Mouse (Mus musculus): ENCODE results near the gene Rragd. TPM values are rescaled to one million over a fixed set of nuclear protein-coding genes. Genes with fewer than 3 reads are reported as not detected.

Rragd gene
- total RNA-seq, 2 experiments from 2014 or later: 0.14 TPM; not detected in 1

- ATAC-seq (replicated peaks; ENCODE audit: low FRiP score, low TSS enrichment, poor library complexity, severe bottlenecking): peak; percentile 82
Observed at GRCm38 (mm10) chr4:33031195-33031960, 48.5 kb downstream of the Rragd start, which contains the start of gene Ube2j1. Ube2j1 (plus strand) TSS chr4:33031416.

- no peak for ATAC-seq (replicated peaks; ENCODE audit: low FRiP score, low TSS enrichment, poor library complexity, severe bottlenecking)
Observed at GRCm38 (mm10) chr4:33032045-33032444, 49.2 kb downstream of the Rragd start.

GRCm38 (mm10) chr4:33033515-33033914, 50.7 kb downstream of the Rragd start:
- ATAC-seq (replicated peaks; ENCODE audit: low FRiP score, low TSS enrichment, poor library complexity, severe bottlenecking): no peak

DNA sequence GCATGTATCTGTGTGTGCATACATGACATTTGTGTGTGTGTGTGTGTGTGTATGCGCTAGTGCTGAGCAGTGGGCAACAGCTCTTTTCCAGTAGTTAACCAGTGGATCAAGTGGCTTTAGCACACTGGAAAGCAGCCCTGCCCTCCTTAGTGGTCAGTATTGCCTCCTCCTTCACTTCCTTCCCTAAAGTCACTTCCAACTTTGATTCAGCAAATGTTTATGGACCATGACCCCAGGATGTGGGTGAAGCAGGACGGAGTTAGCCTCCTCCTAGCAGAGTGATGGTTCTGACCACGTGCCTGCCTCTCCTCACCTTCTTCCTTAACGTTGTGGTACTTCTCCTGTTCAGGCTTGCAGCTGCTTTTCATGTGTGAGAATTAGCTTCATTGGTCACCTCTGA, 57.0 kb downstream of the Rragd start:
- no peak for ATAC-seq (replicated peaks; ENCODE audit: low FRiP score, low TSS enrichment, poor library complexity, severe bottlenecking)

- ATAC-seq (replicated peaks; ENCODE audit: low FRiP score, low TSS enrichment, poor library complexity, severe bottlenecking): no peak
Observed at GRCm38 (mm10) chr4:33049601-33050000, 66.8 kb downstream of the Rragd start.

GRCm38 (mm10) chr4:33052055-33052454, 69.2 kb downstream of the Rragd start:
- no peak for ATAC-seq (replicated peaks; ENCODE audit: low FRiP score, low TSS enrichment, poor library complexity, severe bottlenecking)

GRCm38 (mm10) chr4:33052650-33053049, 69.8 kb downstream of the Rragd start:
- ATAC-seq (replicated peaks; ENCODE audit: low FRiP score, low TSS enrichment, poor library complexity, severe bottlenecking): no peak

- no peak for ATAC-seq (replicated peaks; ENCODE audit: low FRiP score, low TSS enrichment, poor library complexity, severe bottlenecking)
Observed at GRCm38 (mm10) chr4:33054426-33054825, 71.6 kb downstream of the Rragd start.

- no peak for ATAC-seq (replicated peaks; ENCODE audit: low FRiP score, low TSS enrichment, poor library complexity, severe bottlenecking)
Observed at GRCm38 (mm10) chr4:33056317-33056716, 73.5 kb downstream of the Rragd start.

DNA sequence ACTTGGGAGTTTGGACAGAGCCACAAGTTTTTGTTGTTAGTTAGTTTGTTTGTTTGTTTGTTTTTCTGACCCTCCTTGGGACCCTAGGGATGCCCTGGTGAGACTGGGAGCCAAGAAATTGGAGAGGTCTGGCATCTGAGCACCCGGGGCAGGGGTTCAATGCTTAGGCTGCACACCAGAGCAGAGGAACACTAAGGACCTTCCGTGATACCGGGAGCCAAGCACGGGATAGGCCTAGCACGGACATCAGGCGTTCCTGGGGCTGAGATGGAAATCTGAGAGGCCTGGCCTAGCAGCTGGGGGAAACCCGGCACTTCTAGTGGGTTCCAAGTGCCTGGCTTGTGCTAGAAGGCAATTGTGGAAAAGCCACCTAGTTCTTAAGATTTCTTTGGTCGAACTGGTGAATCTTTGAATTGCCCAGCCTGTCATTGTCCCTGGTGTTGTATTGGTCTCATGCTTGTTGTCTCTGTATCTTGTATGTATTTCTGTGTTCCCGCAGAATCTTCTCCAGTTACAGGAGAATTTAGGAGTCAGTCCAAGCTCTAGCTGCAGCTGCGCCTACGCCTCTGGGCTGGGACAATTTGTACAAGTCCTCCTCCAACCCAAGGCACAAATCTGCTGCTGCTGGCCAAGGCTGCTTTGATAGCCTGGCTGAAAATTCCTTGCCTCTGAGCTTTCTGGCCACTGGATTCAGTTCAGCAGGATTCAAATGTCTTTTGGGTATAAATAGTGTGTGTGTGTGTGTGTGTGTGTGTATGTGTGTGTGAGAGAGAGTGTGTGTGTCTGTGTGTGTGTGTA, 75.3 kb downstream of the Rragd start:
- ATAC-seq (replicated peaks; ENCODE audit: low FRiP score, low TSS enrichment, poor library complexity, severe bottlenecking): no peak

DNA sequence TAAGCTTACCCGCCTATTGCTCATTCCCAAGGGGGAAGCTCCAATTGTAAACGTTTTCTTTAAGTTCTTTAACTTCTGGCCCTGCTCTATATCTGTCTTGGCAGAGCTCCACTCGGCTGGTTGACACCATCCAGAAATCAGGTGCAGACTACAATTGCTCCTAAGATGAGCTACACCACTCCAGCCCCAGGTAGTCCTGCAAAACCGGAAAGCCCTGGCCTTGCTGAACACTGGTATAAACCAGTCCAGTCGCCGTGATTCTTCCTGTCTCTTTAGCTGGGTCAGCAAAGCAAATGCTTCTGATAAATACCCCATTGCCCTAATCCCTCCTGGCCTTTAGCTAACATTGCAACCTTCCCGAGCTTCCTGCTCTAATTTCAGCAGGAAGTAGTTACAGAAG, 78.3 kb downstream of the Rragd start:
- no peak for ATAC-seq (replicated peaks; ENCODE audit: low FRiP score, low TSS enrichment, poor library complexity, severe bottlenecking)

DNA sequence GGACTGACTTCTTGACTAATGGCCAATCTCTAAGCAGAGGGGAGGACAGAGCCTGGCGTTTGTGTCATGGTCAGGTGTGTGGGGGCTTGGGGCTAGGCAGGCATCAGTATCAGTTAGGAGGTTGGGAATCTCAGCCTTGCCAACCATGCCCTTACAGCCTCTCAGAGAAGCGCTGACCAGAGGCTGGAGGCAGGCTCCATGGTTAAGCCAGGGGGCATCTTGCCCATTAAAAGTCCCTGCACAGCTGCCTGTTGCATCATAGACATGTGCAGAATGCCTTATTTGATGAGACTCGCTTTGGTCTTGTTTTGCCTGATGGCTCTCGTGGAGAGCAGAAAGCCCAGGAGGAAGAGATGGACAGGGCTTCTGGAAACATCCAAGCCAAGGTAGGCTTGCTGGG, 80.1 kb downstream of the Rragd start, which contains the start of gene Gabrr2:
Gabrr2 (plus strand) TSS at position 19 of the 400 bp plus-strand sequence.
- no peak for ATAC-seq (replicated peaks; ENCODE audit: low FRiP score, low TSS enrichment, poor library complexity, severe bottlenecking)

GRCm38 (mm10) chr4:33064986-33065385, 82.1 kb downstream of the Rragd start:
- no peak for ATAC-seq (replicated peaks; ENCODE audit: low FRiP score, low TSS enrichment, poor library complexity, severe bottlenecking)

- no peak for ATAC-seq (replicated peaks; ENCODE audit: low FRiP score, low TSS enrichment, poor library complexity, severe bottlenecking)
Observed at GRCm38 (mm10) chr4:33066223-33066960, 83.6 kb downstream of the Rragd start.

DNA sequence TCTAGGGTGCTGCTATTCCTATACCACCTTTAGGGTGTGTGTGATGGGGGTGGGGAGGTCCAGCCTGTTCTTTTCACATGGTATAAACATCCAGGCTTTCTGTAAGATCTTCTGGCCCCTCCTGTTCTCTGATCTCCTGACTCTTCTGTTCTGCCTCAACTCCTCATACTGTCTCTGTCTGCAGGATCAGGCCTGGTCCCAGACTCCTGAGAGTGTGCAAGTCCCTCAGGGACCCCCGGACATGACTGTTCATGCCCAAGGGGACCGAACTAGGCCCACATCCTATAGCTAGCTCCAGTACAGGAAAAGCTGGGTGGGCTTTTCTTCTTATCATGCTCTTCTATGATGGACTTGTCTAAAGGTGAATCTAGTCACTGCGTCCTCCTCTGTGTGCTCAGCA, 84.5 kb downstream of the Rragd start:
- ATAC-seq (replicated peaks; ENCODE audit: low FRiP score, low TSS enrichment, poor library complexity, severe bottlenecking): no peak

- no peak for ATAC-seq (replicated peaks; ENCODE audit: low FRiP score, low TSS enrichment, poor library complexity, severe bottlenecking)
Observed at GRCm38 (mm10) chr4:33067826-33068225, 85.0 kb downstream of the Rragd start.

DNA sequence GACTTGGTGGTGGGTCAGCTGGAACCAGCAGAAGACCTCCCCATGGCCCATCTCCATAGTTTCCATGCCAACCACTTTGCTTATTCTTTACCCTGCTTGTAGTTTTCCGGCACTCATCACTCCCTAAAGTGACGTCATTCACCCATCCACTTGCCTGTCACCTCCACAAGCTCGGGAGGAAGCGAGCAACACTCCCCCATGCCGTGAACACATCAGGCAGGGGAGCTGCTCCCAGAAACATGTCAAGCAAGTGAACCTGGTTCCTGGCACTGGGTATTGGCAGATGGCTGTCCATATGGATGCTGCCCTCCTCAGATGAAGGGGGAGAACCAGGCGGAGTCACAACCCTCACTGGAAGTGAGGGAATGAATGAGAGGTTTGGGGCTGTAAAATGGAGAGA, 86.1 kb downstream of the Rragd start:
- no peak for ATAC-seq (replicated peaks; ENCODE audit: low FRiP score, low TSS enrichment, poor library complexity, severe bottlenecking)

- ATAC-seq (replicated peaks; ENCODE audit: low FRiP score, low TSS enrichment, poor library complexity, severe bottlenecking): no peak
Observed at GRCm38 (mm10) chr4:33070326-33070725, 87.5 kb downstream of the Rragd start.

- ATAC-seq (replicated peaks; ENCODE audit: low FRiP score, low TSS enrichment, poor library complexity, severe bottlenecking): no peak
Observed at GRCm38 (mm10) chr4:33071337-33071736, 88.5 kb downstream of the Rragd start.
